Mouse (Mus musculus) embryonic facial prominence, embryonic 12.5 days (tissue): ENCODE measurements at regions not wholly inside any gene's neighbourhood (a gene's known extent, or its start where the extent isn't known, plus 50 kb on each side); places are given as distances from the start of the nearest gene placed in this dataset.
A peak's percentile ranks its signal among the peaks of the same experiment; 100 is the strongest.

Source experiments
- ATAC-seq: fragments of 200-750 bp; cut with Nextera tagmentation; 2 replicates; pipeline ENCODE4 v1.8.0; 2017; ENCODE audit not compliant: insufficient number of reproducible peaks, insufficient read depth, low FRiP score, low TSS enrichment
- H3K27ac ChIP-seq: fragments of 300-500 bp; sonication (generic); 2 replicates; pipeline ENCODE4 v1.5.1; 2016; ENCODE audit warnings: mild to moderate bottlenecking
- H3K27me3 ChIP-seq: fragments of 300-500 bp; sonication (generic); 2 replicates; pipeline ENCODE4 v1.6.1; 2016; ENCODE audit warnings: mild to moderate bottlenecking, moderate library complexity
- H3K36me3 ChIP-seq: fragments of 300-500 bp; sonication (generic); 2 replicates; pipeline ENCODE4 v1.6.1; 2016; ENCODE audit warnings: mild to moderate bottlenecking
- H3K4me1 ChIP-seq: fragments of 300-500 bp; sonication (generic); 2 replicates; pipeline ENCODE4 v1.6.1; 2016
- H3K4me2 ChIP-seq: fragments of 300-500 bp; sonication (generic); replicated peaks from 2 replicates; pipeline ENCODE4 v1.6.1; 2016; ENCODE audit warnings: mild to moderate bottlenecking, moderate library complexity
- H3K4me3 ChIP-seq: fragments of 300-500 bp; sonication (generic); 2 replicates; pipeline ENCODE4 v1.5.1; 2016; ENCODE audit warnings: mild to moderate bottlenecking
- H3K9ac ChIP-seq: fragments of 300-500 bp; sonication (generic); 2 replicates; pipeline ENCODE4 v1.6.1; 2016; ENCODE audit warnings: mild to moderate bottlenecking, moderate library complexity
- H3K9me3 ChIP-seq: fragments of 300-500 bp; sonication (generic); 2 replicates; pipeline ENCODE4 v1.6.1; 2016; ENCODE audit warnings: mild to moderate bottlenecking, moderate library complexity
- WGBS: fragments of 180-500 bp; shearing (Covaris S2); methylation state at CpG from one replicate; pipeline ENCODE4 v1.1.7; 2016; 5-methylcytosine and 5-hydroxymethylcytosine counted together

GRCm38 (mm10) chr2:146589860-146590259, 77.7 kb upstream of the Ralgapa2 start:
- no peak overlapping the region for H3K27ac ChIP-seq
- no peak overlapping the region for H3K4me2 ChIP-seq
- no peaks in the 10 kb centered on the region for H3K9me3 ChIP-seq
- ATAC-seq, result no peak
- H3K9ac ChIP-seq, result no peak overlapping the region
- WGBS, result 82% methylated on average over 3 of the region's 3 CpGs
- no peak overlapping the region for H3K4me3 ChIP-seq
- no peaks in the 10 kb centered on the region for H3K27me3 ChIP-seq
- H3K4me1 ChIP-seq, result no peaks in the 10 kb centered on the region
- no peaks in the 10 kb centered on the region for H3K36me3 ChIP-seq

- no peak overlapping the region for H3K4me3 ChIP-seq
- H3K27ac ChIP-seq, result no peak overlapping the region
- no peaks in the 10 kb centered on the region for H3K27me3 ChIP-seq
- no peaks in the 10 kb centered on the region for H3K9me3 ChIP-seq
- no peaks in the 10 kb centered on the region for H3K36me3 ChIP-seq
- H3K4me2 ChIP-seq, result no peak overlapping the region
- no peak overlapping the region for H3K9ac ChIP-seq
- no peak for ATAC-seq
- H3K4me1 ChIP-seq, result no peaks in the 10 kb centered on the region
- 69% methylated on average over 2 of the region's 2 CpGs for WGBS
Observed at GRCm38 (mm10) chr2:146593291-146593690, 81.1 kb upstream of the Ralgapa2 start.

GRCm38 (mm10) chr2:146594212-146594611, 82.1 kb upstream of the Ralgapa2 start:
- Histone ChIP-seq H3K27ac (no peak overlapping the region), H3K4me2 (no peak overlapping the region), H3K36me3 (no peaks in the 10 kb centered on the region), H3K27me3 (no peaks in the 10 kb centered on the region), H3K4me3 (no peak overlapping the region), H3K9ac (no peak overlapping the region), H3K9me3 (no peaks in the 10 kb centered on the region), H3K4me1 (no peaks in the 10 kb centered on the region)
- no peak for ATAC-seq
- 62% methylated on average over 4 of the region's 4 CpGs for WGBS

GRCm38 (mm10) chr2:146595673-146596072, 83.5 kb upstream of the Ralgapa2 start:
- ATAC-seq, result no peak
- WGBS, result 91% methylated on average over 2 of the region's 2 CpGs
- no peaks in the 10 kb centered on the region for H3K27me3 ChIP-seq

GRCm38 (mm10) chr2:146606170-146606569, 94.0 kb upstream of the Ralgapa2 start:
- Histone ChIP-seq H3K4me2 (no peak overlapping the region), H3K9me3 (no peaks in the 10 kb centered on the region), H3K27me3 (no peaks in the 10 kb centered on the region), H3K9ac (no peak overlapping the region), H3K27ac (no peak overlapping the region), H3K36me3 (no peaks in the 10 kb centered on the region), H3K4me3 (no peak overlapping the region), H3K4me1 (no peaks in the 10 kb centered on the region)
- ATAC-seq, result no peak

More at GRCm38 (mm10) chr2:146595673-146596072, 83.5 kb upstream of the Ralgapa2 start:
- H3K4me3 ChIP-seq, result no peak overlapping the region
- no peaks in the 10 kb centered on the region for H3K4me1 ChIP-seq
- H3K27ac ChIP-seq, result no peak overlapping the region
- no peaks in the 10 kb centered on the region for H3K9me3 ChIP-seq
- H3K4me2 ChIP-seq, result no peak overlapping the region
- no peaks in the 10 kb centered on the region for H3K36me3 ChIP-seq
- H3K9ac ChIP-seq, result no peak overlapping the region

- H3K4me1 ChIP-seq, result no peaks in the 10 kb centered on the region
- 95% methylated on average over 2 of the region's 2 CpGs for WGBS
- peak; percentile 39; the same call in 1 of the 2 replicates for ATAC-seq
- no peaks in the 10 kb centered on the region for H3K9me3 ChIP-seq
- H3K27ac ChIP-seq, result no peak overlapping the region
- no peak overlapping the region for H3K4me3 ChIP-seq
- no peak overlapping the region for H3K9ac ChIP-seq
- no peak overlapping the region for H3K4me2 ChIP-seq
- no peaks in the 10 kb centered on the region for H3K27me3 ChIP-seq
- H3K36me3 ChIP-seq, result no peaks in the 10 kb centered on the region
Observed at GRCm38 (mm10) chr2:146610896-146611295, 98.8 kb upstream of the Ralgapa2 start.

GRCm38 (mm10) chr2:146611886-146612521, 99.9 kb upstream of the Ralgapa2 start:
- H3K27ac ChIP-seq, result no peak overlapping the region
- no peaks in the 10 kb centered on the region for H3K36me3 ChIP-seq
- no peak overlapping the region for H3K4me2 ChIP-seq
- H3K27me3 ChIP-seq, result no peaks in the 10 kb centered on the region
- H3K4me1 ChIP-seq, result no peaks in the 10 kb centered on the region
- H3K9ac ChIP-seq, result no peak overlapping the region
- H3K4me3 ChIP-seq, result no peak overlapping the region
- WGBS, result 40% methylated on average over 6 of the region's 6 CpGs
- no peaks in the 10 kb centered on the region for H3K9me3 ChIP-seq
- ATAC-seq, result no peak

GRCm38 (mm10) chr2:146612522-146613288, 100.6 kb upstream of the Ralgapa2 start:
- no peak for ATAC-seq
- Histone ChIP-seq H3K36me3 (no peaks in the 10 kb centered on the region), H3K27me3 (no peaks in the 10 kb centered on the region), H3K4me1 (no peaks in the 10 kb centered on the region), H3K4me3 (peak overlapping the region; percentile 24), H3K4me2 (peak overlapping the region; percentile 48), H3K9ac (no peak overlapping the region), H3K27ac (no peak overlapping the region), H3K9me3 (no peaks in the 10 kb centered on the region)
- 8% methylated on average over 20 of the region's 20 CpGs for WGBS

- ATAC-seq, result 0 out of 2 replicates have a peak, but pooled peaks have one; percentile 48
- no peaks in the 10 kb centered on the region for H3K27me3 ChIP-seq
- 12% methylated on average over 5 of the region's 5 CpGs for WGBS
- no peak overlapping the region for H3K4me3 ChIP-seq
- no peak overlapping the region for H3K9ac ChIP-seq
- H3K36me3 ChIP-seq, result no peaks in the 10 kb centered on the region
- 0 out of 2 replicates have a peak overlapping the region, but pooled peaks have one; percentile 28 for H3K4me2 ChIP-seq
- H3K9me3 ChIP-seq, result no peaks in the 10 kb centered on the region
- peaks cover 3% of the 10 kb centered on the region; the same call in 1 of the 2 replicates for H3K4me1 ChIP-seq
- H3K27ac ChIP-seq, result no peak overlapping the region
Observed at GRCm38 (mm10) chr2:146621167-146621566, 109.0 kb upstream of the Ralgapa2 start.

- H3K27me3 ChIP-seq, result no peaks in the 10 kb centered on the region
- H3K36me3 ChIP-seq, result no peaks in the 10 kb centered on the region
- WGBS, result 86% methylated on average over 1 of the region's 1 CpGs
- no peak overlapping the region for H3K9ac ChIP-seq
- ATAC-seq, result no peak
- no peaks in the 10 kb centered on the region for H3K9me3 ChIP-seq
- no peak overlapping the region for H3K27ac ChIP-seq
- H3K4me3 ChIP-seq, result no peak overlapping the region
- H3K4me1 ChIP-seq, result peaks cover 6% of the 10 kb centered on the region; the same call in 1 of the 2 replicates
- no peak overlapping the region for H3K4me2 ChIP-seq
Observed at GRCm38 (mm10) chr2:146623052-146623451, 110.9 kb upstream of the Ralgapa2 start.

GRCm38 (mm10) chr2:146624207-146624606, 112.1 kb upstream of the Ralgapa2 start:
- 46% methylated on average over 5 of the region's 5 CpGs for WGBS
- no peak overlapping the region for H3K4me3 ChIP-seq
- H3K27me3 ChIP-seq, result no peaks in the 10 kb centered on the region
- peaks cover 6% of the 10 kb centered on the region; the same call in 1 of the 2 replicates for H3K4me1 ChIP-seq
- H3K4me2 ChIP-seq, result no peak overlapping the region
- ATAC-seq, result no peak
- H3K9ac ChIP-seq, result no peak overlapping the region
- H3K36me3 ChIP-seq, result no peaks in the 10 kb centered on the region
- no peak overlapping the region for H3K27ac ChIP-seq
- H3K9me3 ChIP-seq, result no peaks in the 10 kb centered on the region

GRCm38 (mm10) chr2:146625166-146625751, 113.1 kb upstream of the Ralgapa2 start:
- Histone ChIP-seq H3K4me1 (peaks cover 6% of the 10 kb centered on the region; the same call in 1 of the 2 replicates), H3K36me3 (no peaks in the 10 kb centered on the region), H3K9me3 (no peaks in the 10 kb centered on the region), H3K27me3 (no peaks in the 10 kb centered on the region), H3K9ac (no peak overlapping the region), H3K4me2 (no peak overlapping the region), H3K4me3 (no peak overlapping the region), H3K27ac (no peak overlapping the region)
- ATAC-seq, result no peak
- WGBS, result 42% methylated on average over 5 of the region's 5 CpGs
